Mouse (Mus musculus) small intestine, adult 2 months (tissue): ENCODE data around the gene 4933405O20Rik.

Source experiments
- CTCF ChIP-seq: fragments of 200-500 bp; IDR thresholded peaks from 2 replicates; pipeline ENCODE4 v1.5.1; 2012; ENCODE audit warnings: low read depth, mild to moderate bottlenecking, control low read depth, inconsistent platforms, low read length, moderate library complexity, mixed read lengths; ENCODE audit not compliant: insufficient replicate concordance, insufficient read length; ENCODE audit errors: extremely low read depth
- POLR2A ChIP-seq: fragments of 200-500 bp; IDR thresholded peaks from 2 replicates; pipeline ENCODE4 v1.6.1; 2012; ENCODE audit warnings: low read depth, mild to moderate bottlenecking, control low read depth, inconsistent platforms, low read length, moderate library complexity

- TF ChIP-seq CTCF (no peak), POLR2A (no peak)
These were observed 10.2 kb upstream of the 4933405O20Rik start for GRCm38 (mm10) chr7:50588642-50589424.
